Mouse (Mus musculus) brain, embryonic 14.5 days (tissue): Measurements from ENCODE around the gene Mbd5.

ENCODE experiments used
- CTCF ChIP-seq: fragments of 200-500 bp; IDR thresholded peaks from 2 replicates; pipeline ENCODE4 v1.5.1; 2012; ENCODE audit warnings: inconsistent platforms, mild to moderate bottlenecking, moderate library complexity, borderline replicate concordance; ENCODE audit not compliant: insufficient read depth, insufficient read length; ENCODE audit errors: extremely low read depth
- POLR2A ChIP-seq: fragments of 200-500 bp; IDR thresholded peaks from 2 replicates; pipeline ENCODE4 v1.6.1; 2012; ENCODE audit warnings: mild to moderate bottlenecking, inconsistent platforms, borderline replicate concordance; ENCODE audit not compliant: poor library complexity, insufficient read depth, insufficient read length, severe bottlenecking; ENCODE audit errors: extremely low read depth

DNA sequence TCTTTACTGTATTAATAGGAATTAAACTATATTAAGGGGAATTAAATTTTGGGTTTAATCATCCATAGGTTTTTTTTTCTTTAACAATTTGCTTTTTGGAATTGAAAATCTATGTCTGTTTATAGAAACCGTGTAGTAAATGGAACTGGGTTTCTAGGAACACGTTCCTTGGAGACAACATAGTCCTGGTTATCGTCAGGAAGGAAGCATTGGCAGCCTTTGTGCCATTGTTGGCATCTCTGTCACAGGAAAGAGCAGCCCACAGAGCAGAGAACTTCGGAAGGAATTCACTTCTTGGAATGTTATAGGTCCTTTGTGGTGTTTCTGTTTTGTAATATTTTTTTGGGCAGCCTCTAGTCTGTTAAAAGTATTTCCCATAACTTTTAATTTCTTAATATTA, 135.7 kb downstream of the Mbd5 start:
- TF ChIP-seq CTCF (no peak), POLR2A (no peak)
